Mouse (Mus musculus): ENCODE measurements around the gene Mrgprg. TPM values are rescaled to one million over a fixed set of nuclear protein-coding genes. Genes with fewer than 3 reads are reported as not detected.

The Mrgprg gene
- polyA plus RNA-seq (2015; fragmentation: Nextera tagmentation; extraction: Ambion mirVana), result not detected in 2 replicates

GRCm38 (mm10) chr7:143766893-143767292 is at the start of gene Mrgprg:
Gene Mrgprg (minus strand): TSS chr7:143766993.

GRCm38 (mm10) chr7:143783996-143784829 is 17.4 kb upstream of the Mrgprg start, which contains the start of gene Mrgpre:
Gene Mrgpre (minus strand): TSS chr7:143784500.

GRCm38 (mm10) chr7:143756125-143757026 is 10.4 kb downstream of the Mrgprg start, which contains the start of gene Osbpl5:
Gene Osbpl5 (minus strand): TSS chr7:143756985.

Small RNA genes within 50 kb of the gene (microRNA-seq; reads per million reads assigned to microRNA genes)
- gene Gm22064, result not detected

Other genes with a start within 250 kb of the Mrgprg start
- 210 and 240 TPM in 2 replicates for gene Nap1l4, start 217.9 kb downstream of the Mrgprg start, polyA plus RNA-seq (2015; fragmentation: Nextera tagmentation; extraction: Ambion mirVana)
- gene Cars, start 166.9 kb downstream of the Mrgprg start, polyA plus RNA-seq (2015; fragmentation: Nextera tagmentation; extraction: Ambion mirVana), result 64.1 and 70.4 TPM in 2 replicates
- gene Tnfrsf26, start 138.3 kb downstream of the Mrgprg start, polyA plus RNA-seq (2015; fragmentation: Nextera tagmentation; extraction: Ambion mirVana), result 0.06 and 0.15 TPM in 2 replicates
- gene Tnfrsf22, start 117.3 kb downstream of the Mrgprg start, polyA plus RNA-seq (2015; fragmentation: Nextera tagmentation; extraction: Ambion mirVana), result 5.6 and 5.9 TPM in 2 replicates
- gene Tnfrsf23, start 81.1 kb downstream of the Mrgprg start, polyA plus RNA-seq (2015; fragmentation: Nextera tagmentation; extraction: Ambion mirVana), result 0.87 and 0.94 TPM in 2 replicates
- 24.6 and 28.1 TPM in 2 replicates for gene Osbpl5, start 10.0 kb downstream of the Mrgprg start, polyA plus RNA-seq (2015; fragmentation: Nextera tagmentation; extraction: Ambion mirVana)
- gene Mrgpre, start 17.5 kb upstream of the Mrgprg start, polyA plus RNA-seq (2015; fragmentation: Nextera tagmentation; extraction: Ambion mirVana), result 5.0 and 7.7 TPM in 2 replicates
- 4.3 and 5.8 TPM in 2 replicates for gene Nadsyn1, start 55.9 kb upstream of the Mrgprg start, polyA plus RNA-seq (2015; fragmentation: Nextera tagmentation; extraction: Ambion mirVana)
- 50.0 and 52.2 TPM in 2 replicates for gene Dhcr7, start 56.2 kb upstream of the Mrgprg start, polyA plus RNA-seq (2015; fragmentation: Nextera tagmentation; extraction: Ambion mirVana)
- gene Gm498, start 99.8 kb upstream of the Mrgprg start, polyA plus RNA-seq (2015; fragmentation: Nextera tagmentation; extraction: Ambion mirVana), result not detected in 2 replicates
- gene Shank2, start 234.9 kb upstream of the Mrgprg start, polyA plus RNA-seq (2015; fragmentation: Nextera tagmentation; extraction: Ambion mirVana), result 9.0 and 11.5 TPM in 2 replicates